Comparison of ENCODE assay signal across 9 mouse cellular contexts in the genomic region with DNA sequence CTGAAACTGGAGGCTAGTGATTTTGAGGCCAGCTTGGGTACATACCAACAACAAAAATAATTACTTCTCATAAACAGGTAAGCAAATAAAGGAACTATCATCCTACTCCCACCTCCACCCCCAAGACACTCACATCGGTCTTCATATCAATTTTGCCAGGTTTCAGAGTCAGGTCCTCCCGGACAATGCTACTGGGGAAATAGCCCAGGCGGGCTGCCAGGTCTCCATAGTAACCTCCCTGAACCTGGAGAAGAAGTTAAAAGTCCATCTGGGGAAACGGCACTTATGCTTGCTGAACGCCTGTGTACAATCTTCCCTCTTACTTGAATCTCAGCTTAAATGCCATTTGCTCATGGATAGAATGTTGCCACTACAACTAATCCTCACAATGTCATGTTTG. TPM values are rescaled to one million over a fixed set of nuclear protein-coding genes. Genes with fewer than 3 reads are reported as not detected.
DNase-seq lines count a peak whose midpoint lies in the region; ATAC-seq and TF ChIP-seq lines count a peak whose summit lies in the region.
"Had no signal": no experiment of that assay in that cellular context is flagged by ENCODE, and none has a peak within 500 bp of the region (broad histone marks: within the 10 kb centered on the region; RNA-seq: fewer than 3 reads in every experiment).

No protein-coding gene starts in this region.

- no peak overlapping the region for H3K4me2 ChIP-seq in forebrain, embryonic 12.5 days
- H3K4me2 ChIP-seq in forebrain, postnatal 0 days (ENCODE audit: low read depth), result no peak overlapping the region
- peak overlapping the region; percentile 54; the same call in 1 of the 2 replicates for H3K4me2 ChIP-seq in hindbrain, embryonic 16.5 days (ENCODE audit: low read length)
- H3K4me2 ChIP-seq in lung, embryonic 15.5 days, result peak overlapping the region; percentile 58

- peaks cover 22% of the 10 kb centered on the region for H3K36me3 ChIP-seq in forebrain, embryonic 12.5 days (replicated peaks)
- peaks cover 10% of the 10 kb centered on the region for H3K36me3 ChIP-seq in forebrain, postnatal 0 days (ENCODE audit: insufficient read depth)
- H3K36me3 ChIP-seq in hindbrain, embryonic 16.5 days (ENCODE audit: control insufficient read depth, insufficient read depth, low read length), result peaks cover 9% of the 10 kb centered on the region
- peaks cover 18% of the 10 kb centered on the region for H3K36me3 ChIP-seq in lung, embryonic 15.5 days

- WGBS in forebrain, embryonic 12.5 days, result 78% methylated on average over 5 of the region's 5 CpGs
- WGBS in forebrain, postnatal 0 days, result 45% methylated on average over 5 of the region's 5 CpGs
- 32% methylated on average over 5 of the region's 5 CpGs for WGBS in hindbrain, embryonic 16.5 days
- 43% methylated on average over 5 of the region's 5 CpGs for WGBS in lung, embryonic 15.5 days

- ATAC-seq in forebrain, embryonic 12.5 days (ENCODE audit: low FRiP score), result no peak
- no peak for ATAC-seq in forebrain, postnatal 0 days
- no peak for ATAC-seq in hindbrain, embryonic 16.5 days
- no peak for ATAC-seq in lung, embryonic 15.5 days (ENCODE audit: borderline replicate concordance, extremely low read depth, low FRiP score, low TSS enrichment)

- no peak for TF ChIP-seq CTCF in forebrain, postnatal 0 days (IDR thresholded peaks at IDR 0.05; ENCODE audit: low read depth)

- peaks cover 12% of the 10 kb centered on the region for H3K4me1 ChIP-seq in forebrain, embryonic 12.5 days
- H3K4me1 ChIP-seq in forebrain, postnatal 0 days (ENCODE audit: insufficient read depth), result peaks cover 4% of the 10 kb centered on the region; the same call in 1 of the 2 replicates
- H3K4me1 ChIP-seq in hindbrain, embryonic 16.5 days (ENCODE audit: control insufficient read depth, insufficient read depth, low read depth, low read length), result peaks cover 9% of the 10 kb centered on the region
- H3K4me1 ChIP-seq in lung, embryonic 15.5 days, result peaks cover 25% of the 10 kb centered on the region

- no peaks in the 10 kb centered on the region for H3K27me3 ChIP-seq in forebrain, embryonic 12.5 days
- no peaks in the 10 kb centered on the region for H3K27me3 ChIP-seq in forebrain, postnatal 0 days (ENCODE audit: insufficient read depth, low read length)
- H3K27me3 ChIP-seq in hindbrain, embryonic 16.5 days (replicated peaks; ENCODE audit: control insufficient read depth, insufficient read depth, low read length), result no peaks in the 10 kb centered on the region
- no peaks in the 10 kb centered on the region for H3K27me3 ChIP-seq in lung, embryonic 15.5 days

- no peak overlapping the region for H3K4me3 ChIP-seq in forebrain, embryonic 12.5 days (replicated peaks)
- H3K4me3 ChIP-seq in forebrain, postnatal 0 days (ENCODE audit: low read depth, low read length), result no peak overlapping the region
- H3K4me3 ChIP-seq in hindbrain, embryonic 16.5 days (ENCODE audit: low read length), result no peak overlapping the region
- H3K4me3 ChIP-seq in lung, embryonic 15.5 days, result peak overlapping the region; percentile 82

- no peaks in the 10 kb centered on the region for H3K9me3 ChIP-seq in forebrain, embryonic 12.5 days
- no peaks in the 10 kb centered on the region for H3K9me3 ChIP-seq in forebrain, postnatal 0 days (ENCODE audit: low read length)
- H3K9me3 ChIP-seq in hindbrain, embryonic 16.5 days (ENCODE audit: control insufficient read depth, low read length), result no peaks in the 10 kb centered on the region
- no peaks in the 10 kb centered on the region for H3K9me3 ChIP-seq in lung, embryonic 15.5 days

- no peak overlapping the region for H3K9ac ChIP-seq in forebrain, embryonic 12.5 days
- H3K9ac ChIP-seq in forebrain, postnatal 0 days, result no peak overlapping the region
- H3K9ac ChIP-seq in hindbrain, embryonic 16.5 days (ENCODE audit: low read depth, low read length), result no peak overlapping the region
- 0 out of 2 replicates have a peak overlapping the region, but pooled peaks have one; percentile 0 for H3K9ac ChIP-seq in lung, embryonic 15.5 days

- DNase-seq in forebrain, postnatal 0 days, result no peak
- peak; percentile 63 for DNase-seq in adrenal gland, postnatal 14 days
- DNase-seq in right cerebral cortex, postnatal 36 days (ENCODE audit: low spot score in 2 of 2), result no peak
- no peak for DNase-seq in c-Kit-positive CD71-positive TER-119-positive erythroid progenitor cells, embryonic 14.5 days (ENCODE audit: low spot score)
- no peak for DNase-seq in left cerebral cortex, postnatal 14 days (ENCODE audit: low spot score in 2 of 2)

- intact Hi-C loops in left cerebral cortex, postnatal 14 days (cut with DNase I), result no loop called here

- 0 out of 2 replicates have a peak overlapping the region, but pooled peaks have one; percentile 25 for H3K27ac ChIP-seq in forebrain, embryonic 12.5 days
- no peak overlapping the region for H3K27ac ChIP-seq in forebrain, postnatal 0 days (ENCODE audit: low read depth, low read length)
- H3K27ac ChIP-seq in hindbrain, embryonic 16.5 days (ENCODE audit: low read depth, low read length), result 0 out of 2 replicates have a peak overlapping the region, but pooled peaks have one; percentile 55
- peak overlapping the region; percentile 98 for H3K27ac ChIP-seq in lung, embryonic 15.5 days

RNA-seq across cellular contexts. Expression of a gene that starts 0.8 kb away (rescaled TPM):
- 0.59 TPM in 1 of 2 replicates, not detected in the other for polyA plus RNA-seq in forebrain, embryonic 12.5 days (2016; fragmentation: Nextera tagmentation; extraction: Ambion mirVana)
- not detected in 2 replicates for total RNA-seq in forebrain, postnatal 0 days (2014; rRNA removed)
- not detected in 2 replicates for polyA plus RNA-seq in forebrain, postnatal 0 days (2015; fragmentation: Nextera tagmentation; extraction: Ambion mirVana)
- not detected in 2 replicates for total RNA-seq in adrenal gland, postnatal 14 days (2021)
- not detected in 2 replicates for polyA plus RNA-seq in hindbrain, embryonic 16.5 days (2015; fragmentation: Nextera tagmentation; extraction: Ambion mirVana)
- 2.4 and 3.5 TPM in 2 replicates for polyA plus RNA-seq in lung, embryonic 15.5 days (2015; fragmentation: Nextera tagmentation; extraction: Ambion mirVana)
- total RNA-seq in left cerebral cortex, postnatal 14 days (2021), result not detected
- polyA plus RNA-seq: embryonic facial prominence, embryonic 11.5 days had no signal

RNA-seq across cellular contexts. Expression of a gene that starts 0.9 kb away (rescaled TPM):
- 9.0 and 11.7 TPM in 2 replicates for polyA plus RNA-seq in forebrain, embryonic 12.5 days (2016; fragmentation: Nextera tagmentation; extraction: Ambion mirVana)
- total RNA-seq in forebrain, postnatal 0 days (2014; rRNA removed), result 9.0 and 17.4 TPM in 2 replicates
- polyA plus RNA-seq in forebrain, postnatal 0 days (2015; fragmentation: Nextera tagmentation; extraction: Ambion mirVana), result 22.5 and 32.8 TPM in 2 replicates
- 0.89 TPM in 1 of 2 replicates, not detected in the other for total RNA-seq in adrenal gland, postnatal 14 days (2021)
- polyA plus RNA-seq in hindbrain, embryonic 16.5 days (2015; fragmentation: Nextera tagmentation; extraction: Ambion mirVana), result 30.3 and 40.5 TPM in 2 replicates
- 150 and 170 TPM in 2 replicates for polyA plus RNA-seq in lung, embryonic 15.5 days (2015; fragmentation: Nextera tagmentation; extraction: Ambion mirVana)
- total RNA-seq in left cerebral cortex, postnatal 14 days (2021), result 1 to 10 TPM; 1.6 to 3.3 TPM

RNA-seq across cellular contexts. Expression of a gene that starts 1.3 kb away (rescaled TPM):
- 69.4 and 70.4 TPM in 2 replicates for polyA plus RNA-seq in forebrain, embryonic 12.5 days (2016; fragmentation: Nextera tagmentation; extraction: Ambion mirVana)
- 66.8 and 71.6 TPM in 2 replicates for total RNA-seq in forebrain, postnatal 0 days (2014; rRNA removed)
- polyA plus RNA-seq in forebrain, postnatal 0 days (2015; fragmentation: Nextera tagmentation; extraction: Ambion mirVana), result 125 and 138 TPM in 2 replicates
- total RNA-seq in adrenal gland, postnatal 14 days (2021), result 39.5 and 55.2 TPM in 2 replicates
- polyA plus RNA-seq in hindbrain, embryonic 16.5 days (2015; fragmentation: Nextera tagmentation; extraction: Ambion mirVana), result 112 and 118 TPM in 2 replicates
- 71.4 and 71.6 TPM in 2 replicates for polyA plus RNA-seq in lung, embryonic 15.5 days (2015; fragmentation: Nextera tagmentation; extraction: Ambion mirVana)
- total RNA-seq in left cerebral cortex, postnatal 14 days (2021), result 10 to 100 TPM; 86.7 to 94.7 TPM

RNA-seq across cellular contexts. Expression of a gene that starts 13.4 kb away (rescaled TPM):
- 89.9 and 92.2 TPM in 2 replicates for polyA plus RNA-seq in forebrain, embryonic 12.5 days (2016; fragmentation: Nextera tagmentation; extraction: Ambion mirVana)
- total RNA-seq in forebrain, postnatal 0 days (2014; rRNA removed), result 103 and 112 TPM in 2 replicates
- 85.6 and 88.3 TPM in 2 replicates for polyA plus RNA-seq in forebrain, postnatal 0 days (2015; fragmentation: Nextera tagmentation; extraction: Ambion mirVana)
- total RNA-seq in adrenal gland, postnatal 14 days (2021), result 83.9 and 92.9 TPM in 2 replicates
- polyA plus RNA-seq in hindbrain, embryonic 16.5 days (2015; fragmentation: Nextera tagmentation; extraction: Ambion mirVana), result 92.7 and 102 TPM in 2 replicates
- polyA plus RNA-seq in lung, embryonic 15.5 days (2015; fragmentation: Nextera tagmentation; extraction: Ambion mirVana), result 82.3 and 83.5 TPM in 2 replicates
- 100 to 1,000 TPM in 1 of 2 experiments, 10 to 100 TPM in 1; 90.8 to 100 TPM for total RNA-seq in left cerebral cortex, postnatal 14 days (2021)

RNA-seq across cellular contexts. Expression of a gene that starts 15.5 kb away (rescaled TPM):
- polyA plus RNA-seq in forebrain, embryonic 12.5 days (2016; fragmentation: Nextera tagmentation; extraction: Ambion mirVana), result 3.9 and 4.1 TPM in 2 replicates
- 5.7 and 5.8 TPM in 2 replicates for total RNA-seq in forebrain, postnatal 0 days (2014; rRNA removed)
- polyA plus RNA-seq in forebrain, postnatal 0 days (2015; fragmentation: Nextera tagmentation; extraction: Ambion mirVana), result 2.0 TPM in 2 replicates
- total RNA-seq in adrenal gland, postnatal 14 days (2021), result 22.9 and 23.0 TPM in 2 replicates
- polyA plus RNA-seq in hindbrain, embryonic 16.5 days (2015; fragmentation: Nextera tagmentation; extraction: Ambion mirVana), result 2.7 and 3.7 TPM in 2 replicates
- 3.0 and 3.4 TPM in 2 replicates for polyA plus RNA-seq in lung, embryonic 15.5 days (2015; fragmentation: Nextera tagmentation; extraction: Ambion mirVana)
- total RNA-seq in left cerebral cortex, postnatal 14 days (2021), result 10 to 100 TPM; 18.9 to 21.3 TPM

Comparison
In these comparisons a context has a peak if more than half of its experiments do, and no peak if none do; other contexts are left out.
1. H3K4me2 ChIP-seq: peak in hindbrain, embryonic 16.5 days (single experiment) and lung, embryonic 15.5 days (single experiment); none in forebrain, embryonic 12.5 days (single experiment) and forebrain, postnatal 0 days (single experiment).